Mouse (Mus musculus) regulatory T cell (primary cell): Measurements from ENCODE around the gene Noxred1.

Experiments used
- in situ Hi-C: fragments of 300-600 bp; cut with MboI, MseI; formaldehyde crosslinking; loops from one replicate; pipeline ENCODE4 v1.15.1; 2025; ENCODE audit warnings: high pct_unique_total_duplicates

Noxred1 gene

DNA sequence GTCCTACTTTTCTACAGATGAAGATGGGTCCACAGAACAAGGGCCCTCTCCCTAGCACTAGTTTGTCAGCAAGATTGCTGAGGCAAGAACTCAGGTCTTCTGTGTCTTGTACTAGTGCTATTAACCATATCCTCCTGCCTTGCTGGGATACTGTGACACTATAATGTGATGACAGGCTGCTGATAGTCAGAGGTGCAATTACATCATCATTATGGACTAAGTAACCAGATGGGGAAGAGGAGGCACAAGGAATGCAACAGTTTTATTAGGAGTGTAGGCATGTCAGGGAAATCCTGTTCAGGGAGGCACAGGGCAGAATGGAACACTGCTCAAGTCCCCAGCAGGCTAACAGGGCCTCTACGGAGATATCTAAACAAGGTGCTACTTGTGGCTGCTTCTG lies at the start of gene Noxred1:
TSS of gene Noxred1 (minus strand) at position 101 of the 400 bp plus-strand sequence.
- in situ Hi-C loops, result no loop called here

GRCm38 (mm10) chr12:87284726-87285125 lies 46.2 kb upstream of the Noxred1 start:
- in situ Hi-C loops, result loop anchor here (25.0 kb wide), 1 partner anchor 1772 kb away; no protein-coding TSS in a partner anchor

- in situ Hi-C loops, result loop anchor here (25.0 kb wide), 1 partner anchor 1772 kb away; no protein-coding TSS in a partner anchor
These were observed 45.7 kb upstream of the Noxred1 start for GRCm38 (mm10) chr12:87284268-87284667.

- in situ Hi-C loops, result loop anchor here (25.0 kb wide), 1 partner anchor 1771 kb away; no protein-coding TSS in a partner anchor
These were observed 45.2 kb upstream of the Noxred1 start for GRCm38 (mm10) chr12:87283706-87284105.

- in situ Hi-C loops, result loop anchor here (25.0 kb wide), 1 partner anchor 1770 kb away; no protein-coding TSS in a partner anchor
These were observed 44.2 kb upstream of the Noxred1 start for GRCm38 (mm10) chr12:87282743-87283142.

DNA sequence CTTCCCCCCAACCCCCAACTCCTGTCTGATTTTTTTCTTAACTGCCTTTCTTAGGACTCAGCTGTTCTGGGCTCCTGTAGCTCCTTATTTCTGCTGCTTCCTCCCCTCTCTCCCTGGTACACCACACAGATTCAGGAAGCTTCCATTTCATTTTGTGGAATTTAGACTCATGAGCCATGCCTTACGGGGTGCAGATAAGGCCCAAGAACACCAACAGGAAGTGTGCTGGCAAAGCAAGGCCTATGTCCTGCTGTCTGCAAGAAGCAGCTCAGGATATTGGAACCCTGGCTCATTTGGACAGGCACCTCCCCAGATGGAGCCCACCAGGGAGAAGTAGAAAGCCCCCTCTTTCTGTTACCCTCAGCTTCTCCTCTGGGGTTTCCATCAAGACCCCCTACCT lies 43.2 kb upstream of the Noxred1 start:
- in situ Hi-C loops, result loop anchor here (25.0 kb wide), 1 partner anchor 1769 kb away; no protein-coding TSS in a partner anchor

- in situ Hi-C loops, result loop anchor here (25.0 kb wide), 1 partner anchor 1768 kb away; no protein-coding TSS in a partner anchor
These were observed 41.3 kb upstream of the Noxred1 start for GRCm38 (mm10) chr12:87279879-87280278.

DNA sequence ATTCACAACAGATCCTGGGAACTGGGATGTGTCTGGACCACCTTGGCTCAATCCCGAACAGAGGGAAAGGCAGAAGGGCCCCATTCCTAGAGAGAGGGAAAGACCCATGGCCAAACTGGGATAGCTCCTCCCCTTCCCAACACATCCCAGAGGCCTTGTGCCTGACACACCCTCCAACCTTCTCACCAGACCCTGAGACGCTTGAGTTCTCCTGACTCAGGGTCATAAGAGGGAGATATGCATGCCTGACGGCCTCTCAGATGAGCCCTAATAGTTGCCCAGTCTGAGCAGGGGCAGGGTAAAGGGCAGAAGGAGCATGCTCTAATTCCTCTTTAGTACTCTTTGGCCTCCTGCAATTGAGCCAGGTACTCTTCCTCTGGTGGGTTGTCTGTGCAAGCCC lies 40.8 kb upstream of the Noxred1 start:
- in situ Hi-C loops, result loop anchor here (25.0 kb wide), 1 partner anchor 1767 kb away; no protein-coding TSS in a partner anchor

GRCm38 (mm10) chr12:87278118-87278730 lies 39.7 kb upstream of the Noxred1 start:
- in situ Hi-C loops, result loop anchor here (25.0 kb wide), 1 partner anchor 1766 kb away; no protein-coding TSS in a partner anchor

DNA sequence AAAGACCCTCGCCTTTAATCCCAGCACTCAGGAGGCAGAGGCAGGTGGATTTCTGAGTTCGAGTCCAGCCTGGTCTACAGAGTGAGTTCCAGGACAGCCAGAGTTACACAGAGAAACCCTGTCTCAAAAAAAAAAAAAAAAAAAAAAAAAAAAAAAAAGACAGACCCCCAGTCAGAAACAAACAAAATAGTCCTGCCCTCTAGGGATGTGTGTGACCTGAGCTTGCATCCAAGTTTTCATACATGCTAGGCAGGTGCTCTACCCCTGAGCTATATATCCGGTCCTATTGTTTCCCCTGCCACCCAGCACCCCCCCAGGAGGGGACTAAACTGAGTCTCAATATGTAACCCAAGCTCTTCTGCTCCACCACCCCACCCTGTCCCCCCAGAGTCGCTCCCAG lies 38.7 kb upstream of the Noxred1 start:
- in situ Hi-C loops, result loop anchor here (25.0 kb wide), 1 partner anchor 1765 kb away; no protein-coding TSS in a partner anchor

DNA sequence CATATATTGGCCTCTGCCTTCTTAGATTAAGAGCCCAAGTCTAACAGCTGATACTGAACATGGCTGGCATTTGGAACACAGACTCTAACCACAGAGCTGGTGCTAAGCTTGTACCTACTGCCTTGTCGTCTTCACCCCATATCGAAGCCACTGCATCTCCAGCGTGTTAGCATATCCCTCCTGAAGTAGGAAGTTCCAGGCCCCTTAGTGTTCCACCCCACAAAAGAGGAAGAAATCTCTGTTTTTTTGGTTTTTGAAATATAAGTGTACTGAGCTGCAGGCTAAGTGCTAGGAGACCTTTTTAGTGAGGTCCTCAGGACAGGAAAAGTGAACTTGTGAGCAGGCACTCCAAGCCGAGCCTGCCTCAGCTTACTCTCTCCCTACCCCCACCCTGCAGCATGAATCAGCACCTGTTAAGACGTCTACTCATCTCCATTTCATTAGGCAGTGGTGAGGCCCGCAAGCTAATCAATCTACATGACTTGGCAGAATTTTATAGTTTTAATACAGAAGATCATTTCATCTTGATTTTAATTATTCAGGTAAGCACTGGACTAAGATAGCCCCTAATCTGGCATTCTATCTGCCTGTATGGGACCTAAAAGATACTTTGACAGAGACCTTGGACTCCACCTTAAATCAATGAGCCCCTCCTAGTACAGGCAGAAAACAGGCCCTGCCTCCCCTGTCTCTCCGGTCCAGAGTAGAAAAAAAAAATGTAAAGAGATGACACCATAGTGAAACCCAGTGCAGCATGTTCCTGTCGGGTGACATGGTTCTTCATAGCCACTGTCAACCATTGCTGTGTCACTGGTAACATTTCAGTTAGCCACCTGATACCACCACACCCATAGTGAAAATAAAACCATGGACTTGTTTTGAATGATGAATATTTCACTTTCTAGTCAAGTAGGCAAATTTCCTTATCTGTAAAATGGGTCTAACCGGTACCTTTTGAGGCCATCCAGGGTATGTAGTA lies 36.6 kb upstream of the Noxred1 start:
- in situ Hi-C loops, result loop anchor here (25.0 kb wide), 2 partner anchors 1038 to 1763 kb away; partner anchors contain the start of gene Gpatch2l

- in situ Hi-C loops, result loop anchor here (5.0 to 25.0 kb wide), 3 partner anchors 120 to 1030 kb away; partner anchors contain the start of genes Gpatch2l, Gstz1 and Pomt2
These were observed 29.1 kb upstream of the Noxred1 start for GRCm38 (mm10) chr12:87267682-87268081.

GRCm38 (mm10) chr12:87266827-87267603 lies 28.5 kb upstream of the Noxred1 start:
- in situ Hi-C loops, result loop anchor here (5.0 to 25.0 kb wide), 3 partner anchors 120 to 1030 kb away; partner anchors contain the start of genes Gpatch2l, Gstz1 and Pomt2

DNA sequence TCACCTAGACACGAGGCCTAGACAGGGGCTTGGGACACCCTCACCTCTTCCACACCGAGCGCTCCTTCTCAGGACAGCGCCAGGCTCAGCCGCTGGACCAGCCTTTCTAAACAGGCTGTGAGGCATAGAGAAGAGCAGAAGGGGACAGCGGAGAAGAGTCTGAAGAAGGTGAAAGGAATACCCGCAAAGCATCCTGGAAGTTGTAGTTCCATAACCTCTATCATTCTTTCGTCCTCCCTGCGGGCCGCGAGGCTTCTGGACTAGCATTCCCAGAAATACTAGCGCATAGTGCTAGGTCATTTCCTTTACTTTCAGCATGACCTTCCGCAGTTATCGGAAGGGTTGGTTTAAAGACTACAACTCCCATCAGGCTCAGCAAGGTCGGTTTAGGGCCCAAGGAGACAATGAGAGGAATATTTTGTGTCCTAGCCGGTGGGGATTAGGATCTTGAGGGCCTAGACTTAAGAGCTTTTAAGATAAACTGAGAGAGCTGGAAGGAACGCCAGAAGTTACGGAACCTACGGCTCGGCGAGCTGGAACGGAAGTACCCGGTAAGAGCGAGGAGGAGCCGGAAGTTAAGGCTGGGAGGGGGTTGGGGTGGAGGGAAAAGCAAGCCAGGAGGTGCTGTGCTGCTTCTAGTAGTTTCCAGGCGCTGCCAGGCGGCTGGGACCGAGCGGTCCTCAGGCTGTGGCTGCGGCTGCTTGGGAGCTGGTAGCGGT lies 27.7 kb upstream of the Noxred1 start, which contains the start of the genes Vipas39 and Ahsa1:
TSS of gene Vipas39 (minus strand) at position 149 of the 719 bp plus-strand sequence.
TSS of gene Ahsa1 (plus strand) at position 372 of the 719 bp plus-strand sequence.
- in situ Hi-C loops, result loop anchor here (5.0 to 25.0 kb wide), 3 partner anchors 119 to 1029 kb away; partner anchors contain the start of genes Gpatch2l, Gstz1 and Pomt2

DNA sequence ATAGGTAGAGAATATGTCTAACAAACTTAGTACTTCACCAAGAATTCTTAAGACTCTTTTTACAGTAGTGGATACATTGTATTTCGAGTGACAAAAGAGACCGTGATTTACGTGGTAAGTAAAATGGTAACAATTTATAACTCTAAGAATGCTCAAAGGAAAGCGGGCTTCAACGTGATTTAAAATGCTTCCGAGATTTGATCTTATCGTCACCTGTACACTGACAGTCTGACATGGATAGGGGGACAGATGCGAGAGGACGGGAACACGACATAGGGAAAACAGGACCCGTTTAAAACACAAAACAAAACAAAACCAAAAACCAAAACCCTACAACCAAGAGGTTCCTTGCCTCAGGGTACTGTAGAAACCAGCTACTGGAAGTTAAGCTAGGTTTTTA lies 26.9 kb upstream of the Noxred1 start:
- in situ Hi-C loops, result loop anchor here (5.0 to 25.0 kb wide), 3 partner anchors 118 to 1028 kb away; partner anchors contain the start of genes Gpatch2l, Gstz1 and Pomt2

DNA sequence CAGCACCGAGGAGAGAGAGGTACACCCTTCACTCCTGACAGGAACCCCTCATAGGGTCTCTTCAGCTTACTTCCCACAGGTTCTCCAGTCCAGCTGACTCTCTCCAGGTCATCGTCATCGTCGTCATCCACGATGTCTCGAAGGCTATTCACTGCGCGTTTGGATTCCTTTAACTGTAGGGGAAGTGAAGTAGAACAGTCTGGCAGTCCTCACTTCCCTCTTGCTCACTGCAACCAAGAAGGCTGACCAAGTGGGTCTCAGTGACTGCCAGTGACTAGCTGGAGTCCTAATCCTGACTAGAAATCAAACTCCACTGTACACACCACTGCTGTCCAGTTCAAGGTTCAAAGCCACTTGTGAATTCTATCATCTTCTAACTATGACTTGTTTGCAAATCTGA lies 22.0 kb upstream of the Noxred1 start:
- in situ Hi-C loops, result loop anchor here (5.0 to 25.0 kb wide), 3 partner anchors 58 to 1023 kb away; partner anchors contain the start of genes Gpatch2l and Tmed8

DNA sequence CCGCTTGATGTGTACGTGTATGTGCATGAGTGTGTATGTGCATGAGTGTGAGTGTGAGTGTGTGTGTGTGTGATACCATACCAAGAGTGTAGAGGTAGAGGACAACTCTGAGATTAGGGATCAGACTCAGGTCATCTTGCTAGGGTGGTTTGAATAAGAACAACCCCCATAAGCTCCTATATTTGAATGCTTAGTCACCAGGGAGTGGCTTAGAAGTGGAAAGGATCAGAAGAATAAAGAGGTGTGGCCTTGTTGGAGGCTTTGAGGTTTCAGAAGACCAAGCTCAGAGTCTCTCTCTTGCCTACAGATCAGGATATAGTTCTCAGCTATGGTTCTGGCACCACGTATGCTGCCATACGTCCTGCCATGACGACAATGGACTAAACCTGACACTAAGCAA lies 18.1 kb upstream of the Noxred1 start:
- in situ Hi-C loops, result loop anchor here (25.0 kb wide), 1 partner anchor 1019 kb away; the partner anchor contains the start of gene Gpatch2l

GRCm38 (mm10) chr12:87253878-87254277 lies 15.3 kb upstream of the Noxred1 start:
- in situ Hi-C loops, result loop anchor here (25.0 kb wide), 1 partner anchor 1017 kb away; the partner anchor contains the start of gene Gpatch2l

DNA sequence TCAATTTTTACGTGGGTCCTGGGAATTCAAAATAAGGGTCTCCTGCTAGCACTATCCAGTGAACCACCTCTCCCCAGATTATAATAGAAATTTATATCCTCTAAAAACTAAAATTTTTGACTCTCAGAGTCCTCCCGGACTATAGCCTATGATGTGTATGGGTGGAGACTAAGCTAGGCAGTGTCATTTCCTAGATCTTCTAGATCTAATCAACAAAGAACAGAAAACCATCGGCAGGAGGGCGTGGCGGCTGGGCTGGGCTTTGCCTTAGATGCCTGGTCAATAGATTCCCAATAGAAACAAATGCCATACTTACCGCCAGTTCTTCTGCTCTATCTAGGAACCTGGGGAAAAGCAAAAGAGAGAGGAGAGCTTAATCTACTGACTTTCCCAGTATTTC lies 11.6 kb upstream of the Noxred1 start:
- in situ Hi-C loops, result loop anchor here (25.0 kb wide), 1 partner anchor 1013 kb away; the partner anchor contains the start of gene Gpatch2l
